In the genomic region with DNA sequence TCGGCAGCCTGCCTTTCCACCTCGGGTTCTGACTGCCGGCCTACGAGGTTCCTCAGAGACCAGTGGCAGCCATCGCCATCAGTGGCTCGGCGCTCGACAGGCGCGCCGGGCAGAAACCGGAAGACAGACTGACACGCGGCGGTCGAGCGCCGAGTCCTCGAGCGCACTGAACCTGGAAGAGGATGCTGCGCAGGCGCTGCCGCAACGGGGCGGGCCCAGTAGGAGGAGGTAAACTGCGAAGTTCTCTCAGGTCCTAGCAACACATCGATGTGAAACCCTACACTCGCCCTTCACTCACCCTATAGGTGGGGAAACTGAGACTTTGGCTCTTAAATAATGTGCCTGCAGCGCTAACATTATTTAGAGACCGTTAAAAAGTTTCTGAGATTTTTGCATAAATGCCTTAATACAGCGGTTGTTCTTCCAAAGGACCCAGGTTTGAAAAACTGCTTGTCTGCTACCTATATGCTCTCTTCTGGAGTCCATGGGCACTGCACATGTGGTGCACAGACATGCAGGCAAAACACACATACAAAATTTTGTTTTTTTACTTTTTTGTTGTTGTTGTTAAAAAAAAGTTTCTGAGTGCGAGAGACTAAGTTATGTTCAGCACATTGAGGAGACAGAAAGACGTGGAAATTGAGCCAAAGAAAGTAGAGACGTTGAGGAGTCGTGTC, we compare ENCODE assay signal across 8 mouse cellular contexts. TPM values are rescaled to one million over a fixed set of nuclear protein-coding genes. Genes with fewer than 3 reads are reported as not detected.
A peak's percentile ranks its signal among the peaks of the same experiment; 100 is the strongest.
DNase-seq lines count a peak whose midpoint lies in the region; ATAC-seq lines count a peak whose summit lies in the region.

Gene Rbsn, minus strand, starts transcription at position 153 of the 677 bp plus-strand sequence.

- WGBS in hindbrain, embryonic 15.5 days, result 11% methylated on average over 35 of the region's 35 CpGs

- peak within 1 kb of the TSS; percentile 65 for H3K4me3 ChIP-seq in hindbrain, embryonic 15.5 days

- H3K36me3 ChIP-seq in hindbrain, embryonic 15.5 days, result peaks cover 9% of the 10 kb centered on the region

- H3K4me1 ChIP-seq in hindbrain, embryonic 15.5 days (replicated peaks), result peaks cover 17% of the 10 kb centered on the region

- H3K9me3 ChIP-seq in hindbrain, embryonic 15.5 days, result no peaks in the 10 kb centered on the region

- H3K9ac ChIP-seq in hindbrain, embryonic 15.5 days, result peak within 1 kb of the TSS; percentile 67

- peak; percentile 95 for ATAC-seq in hindbrain, embryonic 15.5 days (ENCODE audit: low FRiP score, low read depth)

- H3K27me3 ChIP-seq in hindbrain, embryonic 15.5 days, result no peaks in the 10 kb centered on the region

- peak within 1 kb of the TSS; percentile 86 for H3K27ac ChIP-seq in hindbrain, embryonic 15.5 days (replicated peaks)

- peak within 1 kb of the TSS; percentile 86 for H3K4me2 ChIP-seq in hindbrain, embryonic 15.5 days

- peak; percentile 95 for DNase-seq in T-cell, adult 2 months (ENCODE audit: low spot score)
- peak; percentile 92 to 93 for DNase-seq in cerebellum, postnatal 36 days
- DNase-seq in frontal cortex, postnatal 36 days (ENCODE audit: low spot score in 2 of 2), result peak; percentile 87 to 94
- DNase-seq in left cerebral cortex, adult 11 months (ENCODE audit: low spot score), result peak; percentile 82
- peak; percentile 94 to 95 for DNase-seq in lung, postnatal 4 days
- DNase-seq in retina, postnatal 7 days (ENCODE audit: low read depth, low spot score), result peak; percentile 82
- peak; percentile 64 for DNase-seq in urinary bladder, postnatal 10 days (ENCODE audit: low spot score)

RNA-seq across cellular contexts. Expression of gene Rbsn, which starts in this region (rescaled TPM):
- polyA plus RNA-seq in hindbrain, embryonic 15.5 days (2015; fragmentation: Nextera tagmentation; extraction: Ambion mirVana), result 34.2 and 36.7 TPM in 2 replicates

Comparison
In these comparisons a context has a peak if more than half of its experiments do, and no peak if none do; other contexts are left out.
1. Peak in every context shown above with its lines: DNase-seq, ATAC-seq, H3K4me3 ChIP-seq and H3K27ac ChIP-seq.